Mouse (Mus musculus) liver, embryonic 14.5 days (tissue): ENCODE data around the gene Akt1. TPM values are rescaled to one million over a fixed set of nuclear protein-coding genes. Genes with fewer than 3 reads are reported as not detected.

ENCODE experiments used
- ATAC-seq: fragments of 200-750 bp; cut with Nextera tagmentation; 2 replicates; pipeline ENCODE4 v1.8.0; 2017; ENCODE audit warnings: moderate number of reproducible peaks, mild to moderate bottlenecking, moderate library complexity; ENCODE audit not compliant: insufficient read depth
- DNase-seq, 3 experiments: peaks; one replicate each; pipeline ENCODE4 v3.0.0-alpha.2; 2012 to 2013; ENCODE audit warnings: low read depth in 3 of 3, low spot score in 3 of 3
- H3K27ac ChIP-seq: fragments of 300-500 bp; sonication (generic); 2 replicates; pipeline ENCODE4 v1.5.1; 2014; ENCODE audit warnings: moderate library complexity, mild to moderate bottlenecking, control low read depth, inconsistent platforms
- H3K27me3 ChIP-seq: fragments of 300-500 bp; sonication (generic); 2 replicates; pipeline ENCODE4 v1.6.1; 2014; ENCODE audit warnings: mild to moderate bottlenecking, low read length, moderate library complexity; ENCODE audit not compliant: control insufficient read depth, insufficient read depth
- H3K36me3 ChIP-seq: fragments of 300-500 bp; sonication (generic); replicated peaks from 2 replicates; pipeline ENCODE4 v1.6.1; 2014; ENCODE audit warnings: low read depth; ENCODE audit not compliant: control insufficient read depth, insufficient read depth
- H3K4me1 ChIP-seq, 2 experiments: fragments of 200-500 bp in 1 of 2; fragments of 300-500 bp in 1 of 2; sonication (generic) in 1 of 2; replicated peaks; 2 replicates each; pipeline ENCODE4 v1.6.1; 2012 to 2014; ENCODE audit warnings: antibody characterized with exemption in 1 of 2, inconsistent platforms in 1 of 2, low read length in 1 of 2; ENCODE audit not compliant: control insufficient read depth in 2 of 2, insufficient read depth in 2 of 2
- H3K4me2 ChIP-seq: fragments of 300-500 bp; sonication (generic); 2 replicates; pipeline ENCODE4 v1.6.1; 2014; ENCODE audit warnings: low read depth, mild to moderate bottlenecking, control low read depth, moderate library complexity
- H3K4me3 ChIP-seq, 2 experiments: fragments of 200-500 bp in 1 of 2; fragments of 300-500 bp in 1 of 2; sonication (generic) in 1 of 2; 2 replicates each; pipeline ENCODE4 v1.5.1; 2012 to 2014; ENCODE audit warnings: low read depth in 2 of 2, low read length in 2 of 2, mild to moderate bottlenecking in 2 of 2, control low read depth in 1 of 2, inconsistent platforms in 1 of 2, moderate library complexity in 1 of 2; ENCODE audit not compliant: insufficient read depth in 1 of 2
- H3K9ac ChIP-seq: fragments of 300-500 bp; sonication (generic); replicated peaks from 2 replicates; pipeline ENCODE4 v1.6.1; 2014; ENCODE audit warnings: mild to moderate bottlenecking, control low read depth, moderate library complexity
- H3K9me3 ChIP-seq: fragments of 300-500 bp; sonication (generic); 2 replicates; pipeline ENCODE4 v1.6.1; 2016; ENCODE audit warnings: low read length, mixed read lengths; ENCODE audit not compliant: control insufficient read depth
- CTCF ChIP-seq: IDR thresholded peaks from 2 replicates; pipeline ENCODE4 v1.5.1; 2016; ENCODE audit warnings: antibody characterized with exemption, low read depth, control low read depth
- EP300 ChIP-seq: IDR thresholded peaks from 2 replicates; pipeline ENCODE4 v1.6.1; 2016; ENCODE audit warnings: antibody characterized with exemption, low read depth
- WGBS: fragments of 180-500 bp; shearing (Covaris S2); extraction: QIAGEN DNeasy Blood & Tissue Kit; methylation state at CpG from one replicate; pipeline ENCODE4 v1.1.7; 2014; ENCODE audit not compliant: insufficient replicate concordance; 5-methylcytosine and 5-hydroxymethylcytosine counted together
- polyA plus RNA-seq, 2 experiments: library from polyadenylated mRNA; depleted of rRNA in 1 of 2; stranded (reverse) in 1 of 2; unstranded in 1 of 2; fragments of >200 nt; fragmentation: Nextera tagmentation in 1 of 2; extraction: Ambion mirVana in 1 of 2; gene quantifications; 2 replicates each; pipeline versions ENCODE4 v1.2.1 to v1.2.3; 2012 to 2014

Akt1 gene
- polyA plus RNA-seq, 2 experiments = 9.9 to 41.2 TPM

GRCm38 (mm10) chr12:112693185-112694126 is 18.8 kb upstream of the Akt1 start:
- no peak for TF ChIP-seq EP300
- TF ChIP-seq CTCF = no peak
- Histone ChIP-seq H3K4me3 (peak overlapping the region; percentile 72 to 81), H3K9ac (peak overlapping the region; percentile 78), H3K27ac (peak overlapping the region; percentile 17; the same call in 1 of the 2 replicates), H3K36me3 (no peaks in the 10 kb centered on the region), H3K27me3 (no peaks in the 10 kb centered on the region), H3K4me1 (peaks cover 0 to 14% of the 10 kb centered on the region in 2 experiments; a peak in 2 of 4 replicates), H3K4me2 (peak overlapping the region; percentile 77), H3K9me3 (no peaks in the 10 kb centered on the region)
- DNase-seq (peak; percentile 69 to 75 (median 71)), ATAC-seq (peak; percentile 93)
- 2% methylated on average over 54 of the region's 54 CpGs for WGBS

DNA sequence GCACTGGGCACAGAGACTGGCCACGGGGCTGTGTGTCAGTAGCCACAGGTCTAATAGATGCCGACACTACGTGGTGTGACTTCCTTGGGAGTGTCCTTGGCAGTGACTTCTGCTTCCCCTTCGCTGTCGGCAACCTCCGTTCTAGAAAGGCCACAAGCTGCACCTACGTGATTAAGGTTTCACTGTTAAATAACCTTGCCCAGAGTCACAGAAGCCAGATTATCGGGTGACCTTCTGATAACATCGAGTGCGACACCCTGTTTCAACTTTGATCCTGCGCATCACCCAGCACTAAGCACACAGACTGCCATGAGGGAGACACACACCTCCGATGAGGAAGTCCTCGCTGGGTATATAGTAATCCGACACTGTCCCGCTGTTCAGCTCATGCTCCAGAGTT is 13.8 kb upstream of the Akt1 start:
- TF ChIP-seq EP300 (no peak), CTCF (no peak)
- Histone ChIP-seq H3K36me3 (no peaks in the 10 kb centered on the region), H3K27ac (no peak overlapping the region), H3K9ac (no peak overlapping the region), H3K27me3 (no peaks in the 10 kb centered on the region; the same call in 1 of the 2 replicates), H3K9me3 (no peaks in the 10 kb centered on the region), H3K4me1 (peaks cover 0 to 6% of the 10 kb centered on the region in 2 experiments; a peak in 2 of 4 replicates), H3K4me2 (no peak overlapping the region), H3K4me3 (no peak overlapping the region)
- ATAC-seq (no peak), DNase-seq (no peak)
- 14% methylated on average over 15 of the region's 15 CpGs for WGBS

DNA sequence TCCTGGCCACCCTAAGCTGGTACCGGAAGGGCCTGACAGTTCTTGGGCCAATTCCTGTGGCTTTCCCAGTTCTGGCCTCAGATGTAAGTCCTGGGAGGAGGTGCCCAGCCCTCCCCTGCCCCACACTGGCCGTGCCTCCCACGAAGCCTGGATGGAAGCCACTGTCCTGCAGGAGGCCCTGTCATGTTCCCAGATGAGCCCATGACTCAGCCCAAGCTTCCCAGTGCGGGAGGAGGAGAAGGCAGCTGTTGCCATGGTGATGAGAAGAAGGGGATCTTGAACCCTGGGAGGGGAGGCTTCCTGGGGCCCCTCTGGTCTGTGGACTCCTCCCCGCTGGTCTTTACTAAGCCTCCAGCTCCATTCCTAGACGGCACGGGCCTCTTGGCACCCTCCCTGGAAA is 8.7 kb upstream of the Akt1 start:
- Histone ChIP-seq H3K27ac (no peak overlapping the region), H3K4me1 (no peaks in the 10 kb centered on the region), H3K4me3 (no peak overlapping the region), H3K4me2 (no peak overlapping the region), H3K36me3 (no peaks in the 10 kb centered on the region), H3K9me3 (no peaks in the 10 kb centered on the region), H3K27me3 (peaks cover 31% of the 10 kb centered on the region), H3K9ac (no peak overlapping the region)
- WGBS = 58% methylated on average over 7 of the region's 7 CpGs
- TF ChIP-seq CTCF (no peak), EP300 (no peak)
- DNase-seq = no peak
- ATAC-seq = no peak

DNA sequence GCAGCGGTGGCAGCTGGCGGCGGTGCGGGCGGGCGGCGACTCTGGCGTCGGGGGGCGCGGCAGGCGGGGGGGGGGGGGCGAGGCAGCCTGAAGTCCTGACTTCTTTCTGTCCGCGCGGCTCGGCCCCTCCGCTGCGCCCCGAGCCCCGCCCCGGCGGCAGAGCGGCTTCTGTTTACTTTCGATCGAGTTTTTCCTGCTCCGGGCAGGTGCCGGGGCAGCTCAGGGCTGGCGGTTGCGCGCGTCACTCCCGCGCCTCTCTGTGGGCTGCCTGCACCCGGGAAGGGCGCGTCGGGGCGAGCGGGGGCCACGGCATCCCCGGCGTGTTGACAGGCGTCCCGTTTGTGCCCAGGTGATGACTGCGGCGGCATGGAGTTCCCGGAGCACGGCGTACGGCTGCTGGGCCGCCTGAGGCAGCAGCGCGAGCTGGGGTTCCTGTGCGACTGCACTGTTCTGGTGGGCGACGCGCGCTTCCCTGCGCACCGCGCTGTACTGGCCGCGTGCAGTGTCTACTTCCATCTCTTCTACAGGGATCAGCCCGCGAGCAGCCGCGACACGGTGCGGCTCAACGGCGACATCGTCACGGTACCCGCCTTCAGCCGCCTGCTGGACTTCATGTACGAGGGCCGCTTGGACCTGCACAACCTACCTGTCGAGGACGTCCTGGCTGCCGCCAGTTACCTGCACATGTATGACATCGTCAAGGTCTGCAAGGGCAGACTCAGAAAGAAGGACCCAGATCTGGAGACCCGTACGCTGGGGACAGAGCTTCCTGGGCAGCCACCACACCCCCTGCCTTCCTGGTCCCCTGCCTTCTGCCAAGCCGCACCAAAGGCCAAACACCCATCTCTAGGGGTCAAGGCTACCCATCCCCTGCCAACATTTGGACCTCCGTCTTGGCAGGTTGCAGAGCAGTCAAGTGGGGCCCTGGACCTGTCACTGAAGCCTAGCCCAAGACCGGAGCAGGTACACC is 4.6 kb upstream of the Akt1 start:
- H3K4me2 ChIP-seq = peak overlapping the region; percentile 62
- H3K9me3 ChIP-seq = no peaks in the 10 kb centered on the region
- H3K4me3 ChIP-seq = peak overlapping the region; percentile 52 to 61
- peaks cover 8 to 10% of the 10 kb centered on the region in 2 experiments for H3K4me1 ChIP-seq
- WGBS = 4% methylated on average over 86 of the region's 87 CpGs
- peaks cover 46% of the 10 kb centered on the region for H3K27me3 ChIP-seq
- DNase-seq (no peak), ATAC-seq (no peak)
- no peak for TF ChIP-seq CTCF
- no peak for TF ChIP-seq EP300
- no peak overlapping the region for H3K9ac ChIP-seq
- H3K36me3 ChIP-seq = no peaks in the 10 kb centered on the region
- H3K27ac ChIP-seq = no peak overlapping the region
